Mouse (Mus musculus) frontal cortex, postnatal 25 days (tissue): ENCODE data around the gene Ctps2.
"Not testable (repeated sequence)": the region's sequence is repeated elsewhere in the genome, so short reads cannot be mapped to it uniquely, and the experiment has no call there.

Source experiments
- DNase-seq, 2 experiments: peaks; one replicate each; pipeline ENCODE4 v3.0.0; 2022; ENCODE audit warnings: low spot score in 2 of 2

The Ctps2 gene

GRCm38 (mm10) chrX:162900938-162901337, at the start of gene Ctps2:
Gene Ctps2, plus strand, starts transcription at chrX:162901238.
- no peak for DNase-seq

- DNase-seq: no peak
Observed at GRCm38 (mm10) chrX:162868294-162868965, 32.6 kb upstream of the Ctps2 start.

GRCm38 (mm10) chrX:162871734-162872517, 29.1 kb upstream of the Ctps2 start:
- no peak for DNase-seq

- DNase-seq: no peak
Observed at GRCm38 (mm10) chrX:162873761-162874160, 27.3 kb upstream of the Ctps2 start.

- DNase-seq: no peak
Observed at GRCm38 (mm10) chrX:162878236-162878635, 22.8 kb upstream of the Ctps2 start.

GRCm38 (mm10) chrX:162887931-162888511, 13.0 kb upstream of the Ctps2 start, which contains the start of gene Syap1:
Gene Syap1, minus strand, starts transcription at chrX:162888447.
- DNase-seq: peak; percentile 48 to 62

GRCm38 (mm10) chrX:162888575-162889223, 12.3 kb upstream of the Ctps2 start:
- not testable (repeated sequence) for DNase-seq

GRCm38 (mm10) chrX:162901371-162902039, 467 bp downstream of the Ctps2 start:
- DNase-seq: peak in 1 of 2 experiments; percentile 8

- DNase-seq: peak; percentile 9 to 20
Observed at GRCm38 (mm10) chrX:162902040-162902734, 1.1 kb downstream of the Ctps2 start.

GRCm38 (mm10) chrX:162907554-162907953, 6.5 kb downstream of the Ctps2 start:
- DNase-seq: no peak

GRCm38 (mm10) chrX:162913651-162914050, 12.6 kb downstream of the Ctps2 start:
- no peak for DNase-seq

- peak; percentile 39 to 57 for DNase-seq
Observed at GRCm38 (mm10) chrX:162915697-162916096, 14.7 kb downstream of the Ctps2 start.

- no peak for DNase-seq
Observed at GRCm38 (mm10) chrX:162921487-162922125, 20.6 kb downstream of the Ctps2 start.

GRCm38 (mm10) chrX:162931467-162931866, 30.4 kb downstream of the Ctps2 start:
- no peak for DNase-seq

GRCm38 (mm10) chrX:162942027-162942426, 41.0 kb downstream of the Ctps2 start:
- DNase-seq: no peak

GRCm38 (mm10) chrX:162949811-162950439, 48.9 kb downstream of the Ctps2 start:
- DNase-seq: peak; percentile 4 to 9

GRCm38 (mm10) chrX:162957921-162958320, 56.9 kb downstream of the Ctps2 start:
- DNase-seq: no peak

GRCm38 (mm10) chrX:162963840-162964239, 62.8 kb downstream of the Ctps2 start:
- no peak for DNase-seq

GRCm38 (mm10) chrX:162964383-162964782, 63.3 kb downstream of the Ctps2 start, which contains the start of gene S100g:
Gene S100g, minus strand, starts transcription at chrX:162964599.
- DNase-seq: no peak

- no peak for DNase-seq
Observed at GRCm38 (mm10) chrX:162967456-162967855, 66.4 kb downstream of the Ctps2 start.
